Mouse (Mus musculus): ENCODE results near the gene Itfg1. TPM values are rescaled to one million over a fixed set of nuclear protein-coding genes. Genes with fewer than 3 reads are reported as not detected.

The Itfg1 gene
- polyA plus RNA-seq, 1 experiment from 2014 or later = 105 TPM

DNA sequence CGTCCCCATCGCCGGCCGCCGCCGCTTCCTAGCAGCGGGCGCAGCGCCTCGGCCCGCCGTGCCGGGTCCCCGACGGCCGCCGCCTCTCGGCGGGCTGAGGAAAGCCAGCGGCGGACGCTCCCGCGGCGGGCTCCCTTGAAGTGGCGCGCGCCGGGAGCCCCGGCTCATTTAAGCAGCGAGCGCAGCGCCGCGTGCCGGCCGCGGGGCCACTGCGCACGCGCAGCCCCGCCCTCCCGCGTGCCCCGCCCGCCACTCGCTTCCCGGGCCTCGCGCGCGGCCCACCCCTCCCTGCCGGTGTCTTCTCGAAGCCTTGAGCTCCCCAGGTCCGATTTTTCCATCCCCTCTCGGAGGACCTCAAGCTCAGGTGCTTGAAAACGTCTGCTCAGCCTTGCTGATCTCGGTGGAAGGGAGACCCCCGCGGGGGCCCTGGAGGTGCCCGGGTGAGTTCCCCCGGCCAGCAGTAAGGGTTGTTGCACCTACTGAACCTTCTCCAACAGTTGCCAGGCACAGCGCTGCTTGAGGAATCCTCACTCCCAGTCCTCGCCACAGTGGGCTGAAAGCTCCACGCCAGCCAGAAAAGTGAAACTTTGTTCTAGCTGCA, 139.9 kb downstream of the Itfg1 start, which contains the start of gene Neto2:
Gene Neto2 (minus strand): TSS at position 174 of the 601 bp plus-strand sequence.
- Histone ChIP-seq H3K4me3 (ENCODE audit: low read depth, low read length) (peak within 1 kb of the TSS; percentile 56), H3K27ac (ENCODE audit: low read depth, low read length) (peak within 1 kb of the TSS; percentile 90), H3K4me2 (peak within 1 kb of the TSS; percentile 66), H3K27me3 (ENCODE audit: control insufficient read depth, insufficient read depth, low read length) (peaks cover 9% of the 10 kb centered on the region), H3K9me3 (ENCODE audit: control insufficient read depth, low read length) (no peaks in the 10 kb centered on the region), H3K4me1 (ENCODE audit: control insufficient read depth, insufficient read depth, low read length) (peaks cover 4% of the 10 kb centered on the region; the same call in 1 of the 2 replicates), H3K36me3 (ENCODE audit: control insufficient read depth, insufficient read depth, low read length) (no peaks in the 10 kb centered on the region), H3K9ac (ENCODE audit: low read length) (peak within 1 kb of the TSS; percentile 88)
- 4% methylated on average over 63 of the region's 65 CpGs for WGBS
- peak; percentile 98 for DNase-seq (ENCODE audit: low spot score, missing footprints)
- ATAC-seq (ENCODE audit: low FRiP score) = peak; percentile 91

DNA sequence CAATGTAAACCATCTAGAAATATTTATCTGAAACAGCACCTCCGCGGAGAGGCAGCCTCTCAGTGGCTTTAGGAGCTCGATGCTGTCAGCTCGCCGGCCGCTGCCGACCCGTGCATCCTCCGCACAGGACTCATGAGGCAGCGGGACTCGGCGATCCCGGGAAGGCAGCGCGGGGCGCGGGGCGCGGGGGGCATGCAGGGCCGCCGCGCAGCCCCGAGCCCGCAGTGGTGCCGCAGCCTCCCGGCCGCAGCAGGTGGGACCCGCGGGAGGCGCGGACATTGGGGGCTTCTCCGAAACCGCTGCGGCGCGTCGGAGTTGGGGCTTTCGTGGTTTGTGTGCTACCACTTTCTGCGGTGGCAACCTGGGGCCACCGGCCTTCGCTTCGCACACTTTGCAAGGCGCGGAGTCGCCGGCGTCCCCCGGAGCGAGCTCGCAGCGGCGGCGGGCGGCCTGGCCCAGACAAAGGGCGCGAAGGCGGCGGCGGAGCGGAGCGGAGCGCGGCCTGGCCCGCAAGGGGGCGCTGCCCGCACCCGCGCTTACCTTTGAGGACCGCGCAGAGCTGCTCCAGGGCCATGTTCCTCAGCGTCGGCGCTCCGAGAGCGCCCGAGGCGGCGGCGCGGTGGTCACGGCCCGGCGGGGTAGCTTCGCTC, 140.5 kb downstream of the Itfg1 start:
- peak overlapping the region; percentile 90 for H3K27ac ChIP-seq (ENCODE audit: low read depth, low read length)
- peaks cover 4% of the 10 kb centered on the region; the same call in 1 of the 2 replicates for H3K4me1 ChIP-seq (ENCODE audit: control insufficient read depth, insufficient read depth, low read length)
- H3K9ac ChIP-seq (ENCODE audit: low read length) = peak overlapping the region; percentile 88
- H3K9me3 ChIP-seq (ENCODE audit: control insufficient read depth, low read length) = no peaks in the 10 kb centered on the region
- peak overlapping the region; percentile 66 for H3K4me2 ChIP-seq
- ATAC-seq (ENCODE audit: low FRiP score) (peak; percentile 98), DNase-seq (ENCODE audit: low spot score, missing footprints) (peak; percentile 99)
- WGBS = under 1% methylated on average over 84 of the region's 84 CpGs
- no peaks in the 10 kb centered on the region for H3K36me3 ChIP-seq (ENCODE audit: control insufficient read depth, insufficient read depth, low read length)
- H3K27me3 ChIP-seq (ENCODE audit: control insufficient read depth, insufficient read depth, low read length) = peaks cover 9% of the 10 kb centered on the region
- H3K4me3 ChIP-seq (ENCODE audit: low read depth, low read length) = peak overlapping the region; percentile 56

DNA sequence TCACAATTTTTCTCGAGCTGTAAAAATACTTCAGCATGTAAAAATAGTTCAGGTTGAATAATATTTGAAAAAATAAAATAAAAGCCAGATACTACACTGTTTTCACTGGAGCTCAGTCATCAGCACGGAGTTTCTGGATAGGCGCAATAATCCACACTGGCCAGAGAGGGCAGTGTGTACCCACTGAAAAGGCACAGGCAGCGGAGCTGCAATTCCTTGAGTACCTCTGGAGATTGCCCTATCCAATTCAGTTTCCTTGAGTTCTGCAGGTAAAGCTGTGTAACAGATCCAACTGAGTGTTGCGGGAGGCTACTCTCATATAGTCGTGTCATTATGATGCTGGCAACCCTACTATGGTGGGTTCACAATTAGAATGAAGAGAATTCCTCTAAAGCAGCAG, 141.7 kb downstream of the Itfg1 start:
- Histone ChIP-seq H3K27ac (ENCODE audit: low read depth, low read length) (no peak overlapping the region), H3K9ac (ENCODE audit: low read length) (no peak overlapping the region), H3K4me2 (peak overlapping the region; percentile 45), H3K27me3 (ENCODE audit: control insufficient read depth, insufficient read depth, low read length) (peaks cover 9% of the 10 kb centered on the region), H3K4me1 (ENCODE audit: control insufficient read depth, insufficient read depth, low read length) (peaks cover 4% of the 10 kb centered on the region; the same call in 1 of the 2 replicates), H3K9me3 (ENCODE audit: control insufficient read depth, low read length) (no peaks in the 10 kb centered on the region), H3K36me3 (ENCODE audit: control insufficient read depth, insufficient read depth, low read length) (no peaks in the 10 kb centered on the region), H3K4me3 (ENCODE audit: low read depth, low read length) (peak overlapping the region; percentile 17)
- DNase-seq (ENCODE audit: low spot score, missing footprints) = peak; percentile 97
- 1% methylated on average over 6 of the region's 6 CpGs for WGBS
- ATAC-seq (ENCODE audit: low FRiP score) = peak; percentile 25; the same call in 1 of the 2 replicates

Small RNAs within 50 kb of the gene (microRNA-seq; reads per million reads assigned to microRNA genes)
- gene Mir8109 = not detected

Other genes with a start within 250 kb of the Itfg1 start
- 35.0 and 37.4 TPM in 2 replicates for gene Neto2, start 140.0 kb downstream of the Itfg1 start, polyA plus RNA-seq (2014; fragmentation: Nextera tagmentation; extraction: Ambion mirVana)
- gene Phkb, start within 50 bp of the Itfg1 start, polyA plus RNA-seq (2014; fragmentation: Nextera tagmentation; extraction: Ambion mirVana) = 45.4 and 49.1 TPM in 2 replicates

Measured in midbrain, embryonic 11.5 days (tissue).